Mouse (Mus musculus) embryonic fibroblast, embryonic 13.5 days (primary cell): ENCODE results near the gene Lipa.

ENCODE experiments used
- CTCF ChIP-seq: IDR thresholded peaks from 2 replicates; pipeline ENCODE4 v1.5.1; 2011; ENCODE audit warnings: mild to moderate bottlenecking, control low read depth, low read length, moderate library complexity, borderline replicate concordance; ENCODE audit not compliant: insufficient read depth
- POLR2A ChIP-seq: IDR thresholded peaks from 2 replicates; pipeline ENCODE4 v1.6.1; 2011; ENCODE audit warnings: low read depth, mild to moderate bottlenecking, control low read depth, low read length, moderate library complexity

DNA sequence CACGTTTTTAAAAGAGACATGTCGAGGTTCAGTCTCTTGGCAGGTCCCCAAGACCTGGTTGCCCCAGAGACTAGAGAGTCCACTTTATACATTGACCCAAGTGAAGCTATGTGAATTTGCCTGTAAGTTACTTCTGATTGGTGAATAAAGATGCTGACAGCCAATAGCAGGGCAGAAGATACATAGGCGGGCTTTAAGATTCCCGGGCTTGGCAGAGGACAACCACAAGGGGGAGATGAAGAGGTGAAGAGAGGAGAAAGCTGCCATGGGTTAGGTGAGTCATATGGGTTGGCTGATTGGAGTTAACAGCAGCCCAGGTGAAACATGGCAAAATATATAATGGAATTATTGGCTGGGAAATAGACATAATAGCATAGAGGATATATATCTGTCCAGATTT lies 26.5 kb downstream of the Lipa start:
- no peak for TF ChIP-seq CTCF
- no peak for TF ChIP-seq POLR2A
